Mouse (Mus musculus) embryonic facial prominence, embryonic 14.5 days (tissue): ENCODE data around the gene Ramp3. TPM values are rescaled to one million over a fixed set of nuclear protein-coding genes. Genes with fewer than 3 reads are reported as not detected.
A peak's percentile ranks its signal among the peaks of the same experiment; 100 is the strongest.

Experiments
- ATAC-seq: fragments of 200-750 bp; cut with Nextera tagmentation; 2 replicates; pipeline ENCODE4 v1.8.0; 2017; ENCODE audit warnings: low read depth, moderate number of reproducible peaks, moderate TSS enrichment
- DNase-seq: peaks from one replicate; pipeline ENCODE4 v3.0.0-alpha.2; 2015; ENCODE audit warnings: low spot score
- H3K27ac ChIP-seq: fragments of 300-500 bp; sonication (generic); replicated peaks from 2 replicates; pipeline ENCODE4 v1.5.1; 2014; ENCODE audit warnings: low read depth, mild to moderate bottlenecking, low read length, moderate library complexity
- H3K27me3 ChIP-seq: fragments of 300-500 bp; sonication (generic); replicated peaks from 2 replicates; pipeline ENCODE4 v1.6.1; 2014; ENCODE audit warnings: low read length; ENCODE audit not compliant: control insufficient read depth, insufficient read depth
- H3K36me3 ChIP-seq: fragments of 300-500 bp; sonication (generic); 2 replicates; pipeline ENCODE4 v1.6.1; 2014; ENCODE audit warnings: low read length, mixed read lengths; ENCODE audit not compliant: control insufficient read depth, insufficient read depth
- H3K4me1 ChIP-seq: fragments of 300-500 bp; sonication (generic); 2 replicates; pipeline ENCODE4 v1.6.1; 2014; ENCODE audit warnings: antibody characterized with exemption, low read length; ENCODE audit not compliant: control insufficient read depth, insufficient read depth
- H3K4me2 ChIP-seq: fragments of 300-500 bp; sonication (generic); 2 replicates; pipeline ENCODE4 v1.6.1; 2014; ENCODE audit warnings: low read depth, mild to moderate bottlenecking, low read length, moderate library complexity, mixed read lengths
- H3K4me3 ChIP-seq: fragments of 300-500 bp; sonication (generic); 2 replicates; pipeline ENCODE4 v1.5.1; 2014; ENCODE audit warnings: low read depth, mild to moderate bottlenecking, low read length
- H3K9ac ChIP-seq: fragments of 300-500 bp; sonication (generic); 2 replicates; pipeline ENCODE4 v1.6.1; 2014; ENCODE audit warnings: low read depth, mild to moderate bottlenecking, low read length, moderate library complexity, mixed read lengths
- H3K9me3 ChIP-seq: fragments of 300-500 bp; sonication (generic); 2 replicates; pipeline ENCODE4 v1.6.1; 2016; ENCODE audit warnings: low read length; ENCODE audit not compliant: control insufficient read depth
- WGBS: fragments of 180-500 bp; shearing (Covaris S2); extraction: QIAGEN DNeasy Blood & Tissue Kit; methylation state at CpG from one replicate; pipeline ENCODE4 v1.1.7; 2014; 5-methylcytosine and 5-hydroxymethylcytosine counted together
- polyA plus RNA-seq: library from polyadenylated mRNA; unstranded; fragments of >200 nt; fragmentation: Nextera tagmentation; extraction: Ambion mirVana; gene quantifications from 2 replicates; pipeline ENCODE4 v1.2.1, GENCODE M21; 2014

The Ramp3 gene
- polyA plus RNA-seq, 1 experiment from 2014 or later, result 12.2 TPM

GRCm38 (mm10) chr11:6697751-6698150 lies 39.4 kb downstream of the Ramp3 start:
- no peak overlapping the region for H3K4me3 ChIP-seq
- H3K9ac ChIP-seq, result no peak overlapping the region
- H3K27ac ChIP-seq, result no peak overlapping the region
- DNase-seq (peak; percentile 73), ATAC-seq (no peak)
- H3K4me2 ChIP-seq, result no peak overlapping the region
- H3K4me1 ChIP-seq, result no peaks in the 10 kb centered on the region
- H3K36me3 ChIP-seq, result no peaks in the 10 kb centered on the region
- H3K9me3 ChIP-seq, result no peaks in the 10 kb centered on the region
- WGBS, result 76% methylated on average over 10 of the region's 10 CpGs
- no peaks in the 10 kb centered on the region for H3K27me3 ChIP-seq

- DNase-seq (no peak), ATAC-seq (no peak)
- Histone ChIP-seq H3K27ac (no peak overlapping the region), H3K9me3 (no peaks in the 10 kb centered on the region), H3K27me3 (no peaks in the 10 kb centered on the region), H3K4me1 (no peaks in the 10 kb centered on the region), H3K9ac (no peak overlapping the region), H3K4me2 (no peak overlapping the region), H3K36me3 (no peaks in the 10 kb centered on the region), H3K4me3 (no peak overlapping the region)
- WGBS, result 85% methylated on average over 10 of the region's 10 CpGs
Observed at GRCm38 (mm10) chr11:6698281-6698680, 40.0 kb downstream of the Ramp3 start.

- Histone ChIP-seq H3K4me1 (no peaks in the 10 kb centered on the region), H3K9ac (no peak overlapping the region), H3K9me3 (no peaks in the 10 kb centered on the region), H3K4me2 (no peak overlapping the region), H3K36me3 (no peaks in the 10 kb centered on the region), H3K4me3 (no peak overlapping the region), H3K27ac (no peak overlapping the region), H3K27me3 (no peaks in the 10 kb centered on the region)
- no peak for ATAC-seq
- 69% methylated on average over 3 of the region's 3 CpGs for WGBS
- no peak for DNase-seq
Observed at GRCm38 (mm10) chr11:6702258-6702657, 43.9 kb downstream of the Ramp3 start.

- ATAC-seq (no peak), DNase-seq (no peak)
- peaks cover 6% of the 10 kb centered on the region; the same call in 1 of the 2 replicates for H3K9me3 ChIP-seq
- H3K27ac ChIP-seq, result no peak overlapping the region
- H3K4me1 ChIP-seq, result no peaks in the 10 kb centered on the region
- no peaks in the 10 kb centered on the region for H3K36me3 ChIP-seq
- no peak overlapping the region for H3K4me3 ChIP-seq
- H3K9ac ChIP-seq, result no peak overlapping the region
- no peak overlapping the region for H3K4me2 ChIP-seq
- WGBS, result 78% methylated on average over 6 of the region's 6 CpGs
- no peaks in the 10 kb centered on the region for H3K27me3 ChIP-seq
Observed at GRCm38 (mm10) chr11:6704851-6705250, 46.5 kb downstream of the Ramp3 start.

- ATAC-seq (no peak), DNase-seq (no peak)
- H3K4me2 ChIP-seq, result no peak overlapping the region
- peaks cover 6% of the 10 kb centered on the region; the same call in 1 of the 2 replicates for H3K9me3 ChIP-seq
- no peaks in the 10 kb centered on the region for H3K27me3 ChIP-seq
- no peak overlapping the region for H3K9ac ChIP-seq
- no peaks in the 10 kb centered on the region for H3K4me1 ChIP-seq
- 78% methylated on average over 5 of the region's 5 CpGs for WGBS
- H3K4me3 ChIP-seq, result no peak overlapping the region
- no peaks in the 10 kb centered on the region for H3K36me3 ChIP-seq
- H3K27ac ChIP-seq, result no peak overlapping the region
Observed at GRCm38 (mm10) chr11:6705516-6705915, 47.2 kb downstream of the Ramp3 start.

- WGBS, result 93% methylated on average over 13 of the region's 13 CpGs
- no peak overlapping the region for H3K4me2 ChIP-seq
Observed at GRCm38 (mm10) chr11:6706796-6707195, 48.5 kb downstream of the Ramp3 start.

GRCm38 (mm10) chr11:6708437-6708836 lies 50.1 kb downstream of the Ramp3 start:
- Histone ChIP-seq H3K9ac (no peak overlapping the region), H3K4me1 (no peaks in the 10 kb centered on the region), H3K27me3 (no peaks in the 10 kb centered on the region), H3K4me3 (no peak overlapping the region), H3K9me3 (peaks cover 6% of the 10 kb centered on the region; the same call in 1 of the 2 replicates), H3K36me3 (no peaks in the 10 kb centered on the region), H3K4me2 (no peak overlapping the region), H3K27ac (no peak overlapping the region)
- ATAC-seq (no peak), DNase-seq (no peak)
- 91% methylated on average over 7 of the region's 7 CpGs for WGBS

More at GRCm38 (mm10) chr11:6706796-6707195, 48.5 kb downstream of the Ramp3 start:
- no peaks in the 10 kb centered on the region for H3K36me3 ChIP-seq
- H3K27ac ChIP-seq, result no peak overlapping the region
- H3K4me1 ChIP-seq, result no peaks in the 10 kb centered on the region
- no peak for DNase-seq
- no peaks in the 10 kb centered on the region for H3K27me3 ChIP-seq
- H3K9me3 ChIP-seq, result peaks cover 6% of the 10 kb centered on the region; the same call in 1 of the 2 replicates
- no peak overlapping the region for H3K9ac ChIP-seq
- no peak overlapping the region for H3K4me3 ChIP-seq
- no peak for ATAC-seq

GRCm38 (mm10) chr11:6710409-6710808 lies 52.1 kb downstream of the Ramp3 start:
- Histone ChIP-seq H3K4me1 (no peaks in the 10 kb centered on the region), H3K36me3 (no peaks in the 10 kb centered on the region), H3K27me3 (no peaks in the 10 kb centered on the region), H3K27ac (no peak overlapping the region), H3K4me3 (no peak overlapping the region), H3K9me3 (peaks cover 6% of the 10 kb centered on the region; the same call in 1 of the 2 replicates), H3K4me2 (no peak overlapping the region), H3K9ac (no peak overlapping the region)
- no peak for DNase-seq
- no peak for ATAC-seq
- 71% methylated on average over 2 of the region's 2 CpGs for WGBS

GRCm38 (mm10) chr11:6720746-6721145 lies 62.4 kb downstream of the Ramp3 start:
- ATAC-seq (no peak), DNase-seq (no peak)
- H3K27me3 ChIP-seq, result no peaks in the 10 kb centered on the region
- 87% methylated on average over 5 of the region's 5 CpGs for WGBS
- no peak overlapping the region for H3K4me2 ChIP-seq
- no peak overlapping the region for H3K9ac ChIP-seq
- no peaks in the 10 kb centered on the region for H3K9me3 ChIP-seq
- H3K4me3 ChIP-seq, result no peak overlapping the region
- H3K36me3 ChIP-seq, result no peaks in the 10 kb centered on the region
- H3K4me1 ChIP-seq, result no peaks in the 10 kb centered on the region
- no peak overlapping the region for H3K27ac ChIP-seq
